In the genomic region with DNA sequence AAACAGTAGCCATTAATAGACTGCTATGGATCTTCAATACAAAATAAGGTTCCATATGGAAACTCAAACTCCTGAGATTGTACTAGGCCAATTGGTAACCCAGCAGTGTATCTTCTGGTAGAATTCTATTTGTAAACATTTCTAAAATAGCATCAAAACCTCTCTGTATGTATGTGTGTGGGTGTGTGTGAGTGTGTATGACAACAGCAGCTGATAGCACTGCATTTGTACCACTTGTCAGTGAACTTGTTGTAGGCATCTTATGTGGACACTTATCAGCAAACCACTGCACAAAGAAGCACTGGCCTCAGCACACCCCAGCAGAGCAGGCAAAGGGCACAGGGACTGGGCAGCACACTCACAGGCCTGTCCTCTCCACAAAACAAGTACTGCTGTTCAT, we compare ENCODE assay signal across 21 mouse cellular contexts.
"Had no signal": no experiment of that assay in that cellular context is flagged by ENCODE, and none has a peak within 500 bp of the region (broad histone marks: within the 10 kb centered on the region; RNA-seq: fewer than 3 reads in every experiment).

No protein-coding gene starts in this region.

- H3K4me3 ChIP-seq: heart, adult 2 months; heart, embryonic 10.5 days; heart, embryonic 12.5 days; hindbrain, embryonic 13.5 days; hindbrain, embryonic 15.5 days; kidney, embryonic 15.5 days; limb, embryonic 13.5 days; limb, embryonic 15.5 days; liver, embryonic 12.5 days had no signal

- ATAC-seq: forebrain, postnatal 0 days; hindbrain, postnatal 0 days; intestine, embryonic 16.5 days; liver, embryonic 12.5 days had no signal

- DNase-seq: forebrain, postnatal 0 days; gastrocnemius, postnatal 14 days; gastrocnemius, postnatal 36 days; heart, adult 2 months; heart, postnatal 10 days; kidney, adult 11 months; kidney, adult 2 months; kidney, adult 9 months; kidney, postnatal 14 days; kidney, postnatal 36 days; left cerebral cortex, postnatal 4 days had no signal

- H3K27me3 ChIP-seq: heart, embryonic 12.5 days; hindbrain, embryonic 13.5 days; hindbrain, embryonic 15.5 days; kidney, embryonic 15.5 days; limb, embryonic 13.5 days; limb, embryonic 15.5 days; liver, embryonic 12.5 days had no signal

- H3K4me2 ChIP-seq: heart, embryonic 12.5 days; hindbrain, embryonic 13.5 days; hindbrain, embryonic 15.5 days; kidney, embryonic 15.5 days; limb, embryonic 13.5 days; limb, embryonic 15.5 days; liver, embryonic 12.5 days had no signal
